Mouse (Mus musculus) lung, adult 2 months (tissue): Measurements from ENCODE around the gene Galns. TPM values are rescaled to one million over a fixed set of nuclear protein-coding genes. Genes with fewer than 3 reads are reported as not detected.

ENCODE experiments used
- DNase-seq: peaks from one replicate; pipeline ENCODE4 v3.0.0; 2022
- H3K4me1 ChIP-seq: fragments of 200-500 bp; 2 replicates; pipeline ENCODE4 v1.6.1; 2011; ENCODE audit warnings: low read length; ENCODE audit not compliant: control insufficient read depth, insufficient read depth
- H3K4me3 ChIP-seq: fragments of 200-500 bp; replicated peaks from 2 replicates; pipeline ENCODE3; 2011; ENCODE audit warnings: low read depth, mild to moderate bottlenecking, control low read depth, low read length; ENCODE audit errors: extremely low read depth
- CTCF ChIP-seq: fragments of 200-500 bp; IDR thresholded peaks from 2 replicates; pipeline ENCODE4 v1.5.1; 2011; ENCODE audit warnings: mild to moderate bottlenecking, low read length, control low read depth; ENCODE audit not compliant: insufficient read depth
- POLR2A ChIP-seq: fragments of 200-500 bp; IDR thresholded peaks from 2 replicates; pipeline ENCODE4 v1.6.1; 2011; ENCODE audit warnings: low read depth, mild to moderate bottlenecking, control low read depth, low read length, borderline replicate concordance; ENCODE audit errors: extremely low read depth
- WGBS: fragments of 180-500 bp; shearing (Covaris S2); methylation state at CpG from one replicate; pipeline ENCODE4 v1.1.7; 2018; 5-methylcytosine and 5-hydroxymethylcytosine counted together
- polyA plus RNA-seq: library from polyadenylated mRNA; depleted of rRNA; stranded (reverse); fragments of >200 nt; gene quantifications from 2 replicates; pipeline ENCODE4 v1.2.3, GENCODE M21; 2012

Galns gene
- polyA plus RNA-seq, 1 experiment = 14.9 TPM

GRCm38 (mm10) chr8:122605367-122605766 is 5.9 kb downstream of the Galns start:
- TF ChIP-seq POLR2A = no peak
- no peak for TF ChIP-seq CTCF
- no peak for DNase-seq
- WGBS = 75% methylated on average over 4 of the region's 4 CpGs
- Histone ChIP-seq H3K4me3 (no peak overlapping the region), H3K4me1 (no peaks in the 10 kb centered on the region)

- WGBS = 47% methylated on average over 1 of the region's 1 CpGs
- TF ChIP-seq CTCF (no peak), POLR2A (no peak)
- Histone ChIP-seq H3K4me3 (no peak overlapping the region), H3K4me1 (no peaks in the 10 kb centered on the region)
- no peak for DNase-seq
Measured at GRCm38 (mm10) chr8:122604640-122605039, 6.6 kb downstream of the Galns start.

- TF ChIP-seq CTCF = no peak
- TF ChIP-seq POLR2A = no peak
- Histone ChIP-seq H3K4me3 (no peak overlapping the region), H3K4me1 (no peaks in the 10 kb centered on the region)
- no peak for DNase-seq
- 91% methylated on average over 9 of the region's 9 CpGs for WGBS
Measured at GRCm38 (mm10) chr8:122600666-122601065, 10.6 kb downstream of the Galns start.

GRCm38 (mm10) chr8:122596031-122596430 is 15.2 kb downstream of the Galns start:
- no peaks in the 10 kb centered on the region for H3K4me1 ChIP-seq
- no peak overlapping the region for H3K4me3 ChIP-seq
- no peak for TF ChIP-seq POLR2A
- TF ChIP-seq CTCF = no peak
- DNase-seq = no peak
- 51% methylated on average over 4 of the region's 4 CpGs for whole genome bisulfite sequencing

GRCm38 (mm10) chr8:122593783-122594507 is 17.3 kb downstream of the Galns start:
- DNase-seq = no peak
- no peak for TF ChIP-seq CTCF
- no peak for TF ChIP-seq POLR2A
- Histone ChIP-seq H3K4me1 (no peaks in the 10 kb centered on the region), H3K4me3 (no peak overlapping the region)
- 85% methylated on average over 19 of the region's 19 CpGs for WGBS

GRCm38 (mm10) chr8:122593240-122593639 is 18.0 kb downstream of the Galns start:
- DNase-seq = no peak

GRCm38 (mm10) chr8:122586749-122587148 is 24.5 kb downstream of the Galns start:
- no peak for TF ChIP-seq CTCF
- TF ChIP-seq POLR2A = no peak
- Histone ChIP-seq H3K4me1 (no peaks in the 10 kb centered on the region), H3K4me3 (no peak overlapping the region)
- DNase-seq = no peak
- 92% methylated on average over 10 of the region's 10 CpGs for WGBS

More at GRCm38 (mm10) chr8:122593240-122593639, 18.0 kb downstream of the Galns start:
- no peak overlapping the region for H3K4me3 ChIP-seq
- WGBS = 73% methylated on average over 12 of the region's 12 CpGs
- TF ChIP-seq CTCF = no peak
- TF ChIP-seq POLR2A = no peak
- H3K4me1 ChIP-seq = no peaks in the 10 kb centered on the region

- Histone ChIP-seq H3K4me1 (no peaks in the 10 kb centered on the region), H3K4me3 (no peak overlapping the region)
- no peak for TF ChIP-seq POLR2A
- TF ChIP-seq CTCF = no peak
- DNase-seq = no peak
- WGBS = 81% methylated on average over 7 of the region's 7 CpGs
Measured at GRCm38 (mm10) chr8:122586171-122586570, 25.1 kb downstream of the Galns start.

- Histone ChIP-seq H3K4me3 (no peak overlapping the region), H3K4me1 (no peaks in the 10 kb centered on the region)
- TF ChIP-seq CTCF (no peak), POLR2A (no peak)
- 50% methylated on average over 14 of the region's 14 CpGs for WGBS
- DNase-seq = no peak
Measured at GRCm38 (mm10) chr8:122585411-122585891, 25.8 kb downstream of the Galns start.

GRCm38 (mm10) chr8:122584981-122585380 is 26.3 kb downstream of the Galns start:
- DNase-seq = no peak
- Histone ChIP-seq H3K4me3 (no peak overlapping the region), H3K4me1 (no peaks in the 10 kb centered on the region)
- TF ChIP-seq CTCF (no peak), POLR2A (no peak)
- WGBS = 86% methylated on average over 9 of the region's 9 CpGs

- DNase-seq = no peak
- TF ChIP-seq POLR2A (no peak), CTCF (no peak)
- H3K4me3 ChIP-seq = no peak overlapping the region
- WGBS = 43% methylated on average over 15 of the region's 15 CpGs
- peaks cover 5% of the 10 kb centered on the region for H3K4me1 ChIP-seq
Measured at GRCm38 (mm10) chr8:122580926-122581325, 30.3 kb downstream of the Galns start.
